In the genomic region with DNA sequence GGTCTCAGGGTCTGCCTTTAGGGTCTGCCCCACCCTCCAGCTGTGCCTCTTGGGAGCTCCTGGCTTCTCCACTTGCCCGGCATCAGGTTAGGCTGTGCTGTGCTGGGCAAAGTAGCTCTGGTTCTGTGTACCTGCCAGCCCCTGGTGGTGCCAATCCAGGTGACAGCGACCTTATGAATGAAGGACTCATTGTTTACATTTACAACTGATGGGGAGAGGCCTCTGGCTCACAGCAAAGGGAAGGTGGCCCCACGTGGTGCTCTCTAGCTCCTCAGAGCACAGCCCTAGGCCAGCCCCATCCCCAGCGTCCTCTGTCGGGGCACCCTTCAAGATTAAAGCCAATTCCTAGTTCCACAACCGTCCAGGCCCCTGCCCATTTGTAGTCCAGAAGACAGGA, we compare ENCODE assay signal across 8 mouse cellular contexts. TPM values are rescaled to one million over a fixed set of nuclear protein-coding genes. Genes with fewer than 3 reads are reported as not detected.
DNase-seq lines count a peak whose midpoint lies in the region; ATAC-seq and TF ChIP-seq lines count a peak whose summit lies in the region.

No protein-coding gene starts in this region.

- DNase-seq in heart, adult 18-20 months: no peak
- no peak for DNase-seq in CH12.LX (ENCODE audit: extremely low read depth)
- no peak for DNase-seq in forebrain, embryonic 11.5 days (ENCODE audit: low spot score)
- no peak for DNase-seq in liver, embryonic 11.5 days (ENCODE audit: low spot score)
- DNase-seq in stomach, postnatal 0 days (ENCODE audit: low spot score): peak; percentile 73
- DNase-seq in adrenal gland, postnatal 25 days: no peak

- dilution Hi-C loops in CH12.LX (cut with MboI; ENCODE audit: extremely low pct_ligation_motif_present, extremely low pct_unique_long_range_greater_than_20kb, low sequenced_read_pairs): no loop called here

- TF ChIP-seq EP300 in CH12.LX (IDR thresholded peaks at IDR 0.05; ENCODE audit: low read length): no peak
- TF ChIP-seq EP300 in stomach, postnatal 0 days (optimal IDR thresholded peaks at IDR 0.05): no peak

- H3K79me2 ChIP-seq in CH12.LX (replicated peaks; ENCODE audit: control insufficient read depth, extremely low read depth, insufficient read depth, poor library complexity, severe bottlenecking): no peaks in the 10 kb centered on the region

- TF ChIP-seq POLR2A in CH12.LX (IDR thresholded peaks at IDR 0.05; ENCODE audit: low read depth, low read length): no peak

- peaks cover 19% of the 10 kb centered on the region for H3K4me1 ChIP-seq in heart, embryonic 16.5 days (ENCODE audit: control insufficient read depth, insufficient read depth, low read length)
- H3K4me1 ChIP-seq in CH12.LX (ENCODE audit: control insufficient read depth in 1 of 2, insufficient read depth in 2 of 2): peaks cover 6 to 46% of the 10 kb centered on the region in 2 experiments
- peaks cover 20% of the 10 kb centered on the region for H3K4me1 ChIP-seq in forebrain, embryonic 11.5 days (replicated peaks; ENCODE audit: control insufficient read depth, insufficient read depth, low read length)
- H3K4me1 ChIP-seq in liver, embryonic 11.5 days (replicated peaks; ENCODE audit: control insufficient read depth, insufficient read depth, low read length): peaks cover 26% of the 10 kb centered on the region
- peaks cover 10% of the 10 kb centered on the region for H3K4me1 ChIP-seq in stomach, postnatal 0 days (replicated peaks; ENCODE audit: control insufficient read depth, insufficient read depth)

- peak overlapping the region; percentile 89 for H3K4me3 ChIP-seq in heart, embryonic 16.5 days (ENCODE audit: low read length)
- peak overlapping the region; percentile 70 to 90 (median 79) for H3K4me3 ChIP-seq in CH12.LX (replicated peaks in 1 of 3; ENCODE audit: low read depth in 2 of 3, low read length in 2 of 3, poor library complexity in 1 of 3)
- peak overlapping the region; percentile 91 for H3K4me3 ChIP-seq in forebrain, embryonic 11.5 days (ENCODE audit: low read depth, low read length)
- H3K4me3 ChIP-seq in liver, embryonic 11.5 days (ENCODE audit: low read depth, low read length): peak overlapping the region; percentile 78
- peak overlapping the region; percentile 77 for H3K4me3 ChIP-seq in stomach, postnatal 0 days (ENCODE audit: low read depth, low read length)

- H3K27ac ChIP-seq in heart, embryonic 16.5 days (ENCODE audit: low read length): peak overlapping the region; percentile 93; the same call in 1 of the 2 replicates
- H3K27ac ChIP-seq in CH12.LX (ENCODE audit: insufficient read depth, low read depth): no peak overlapping the region
- H3K27ac ChIP-seq in forebrain, embryonic 11.5 days (ENCODE audit: low read depth, low read length): no peak overlapping the region
- no peak overlapping the region for H3K27ac ChIP-seq in liver, embryonic 11.5 days (ENCODE audit: low read depth, low read length)
- H3K27ac ChIP-seq in stomach, postnatal 0 days (replicated peaks): peak overlapping the region; percentile 92

- no peak for TF ChIP-seq CTCF in CH12.LX (conservative IDR thresholded peaks at IDR 0.05 in 1 of 2, IDR thresholded peaks at IDR 0.05 in 1 of 2; ENCODE audit: low read depth in 2 of 2, low read length in 2 of 2)
- peak; percentile 38 for TF ChIP-seq CTCF in stomach, postnatal 0 days (IDR thresholded peaks at IDR 0.05; ENCODE audit: low read depth)

- in situ Hi-C loops in CH12.LX (cut with MboI; ENCODE audit: low pct_ligation_motif_present, low pct_unique_long_range_greater_than_20kb, low sequenced_read_pairs): loop anchor here (5.0 kb wide), 1 partner anchor 44 kb away; no protein-coding TSS in a partner anchor

- H3K36me3 ChIP-seq in heart, embryonic 16.5 days (ENCODE audit: control insufficient read depth, insufficient read depth): no peaks in the 10 kb centered on the region
- peaks cover 0 to 10% of the 10 kb centered on the region in 2 experiments for H3K36me3 ChIP-seq in CH12.LX (replicated peaks in 1 of 2; ENCODE audit: control insufficient read depth in 1 of 2, insufficient read depth in 1 of 2, low read length in 1 of 2)
- H3K36me3 ChIP-seq in forebrain, embryonic 11.5 days (ENCODE audit: control insufficient read depth, insufficient read depth, low read length): no peaks in the 10 kb centered on the region
- no peaks in the 10 kb centered on the region for H3K36me3 ChIP-seq in liver, embryonic 11.5 days (ENCODE audit: control insufficient read depth, insufficient read depth, low read length)
- H3K36me3 ChIP-seq in stomach, postnatal 0 days (ENCODE audit: control insufficient read depth, insufficient read depth, low read length): no peaks in the 10 kb centered on the region

- H3K4me2 ChIP-seq in heart, embryonic 16.5 days (ENCODE audit: low read depth, low read length): peak overlapping the region; percentile 84
- H3K4me2 ChIP-seq in CH12.LX (ENCODE audit: insufficient read depth, low read depth, poor library complexity, severe bottlenecking): peak overlapping the region; percentile 42
- peak overlapping the region; percentile 77 for H3K4me2 ChIP-seq in forebrain, embryonic 11.5 days (ENCODE audit: low read depth, low read length, severe bottlenecking)
- peak overlapping the region; percentile 99 for H3K4me2 ChIP-seq in liver, embryonic 11.5 days
- peak overlapping the region; percentile 92 for H3K4me2 ChIP-seq in stomach, postnatal 0 days (replicated peaks; ENCODE audit: low read depth)

- TF ChIP-seq RAD21 in CH12.LX (IDR thresholded peaks at IDR 0.05; ENCODE audit: low read depth, low read length): no peak

- no peaks in the 10 kb centered on the region for H3K9me3 ChIP-seq in heart, embryonic 16.5 days (replicated peaks; ENCODE audit: control insufficient read depth, low read length)
- no peaks in the 10 kb centered on the region for H3K9me3 ChIP-seq in CH12.LX (replicated peaks; ENCODE audit: low read length)
- no peaks in the 10 kb centered on the region for H3K9me3 ChIP-seq in forebrain, embryonic 11.5 days (ENCODE audit: control insufficient read depth, low read length)
- H3K9me3 ChIP-seq in liver, embryonic 11.5 days (ENCODE audit: control insufficient read depth, low read length): no peaks in the 10 kb centered on the region
- H3K9me3 ChIP-seq in stomach, postnatal 0 days (ENCODE audit: control insufficient read depth, low read length): no peaks in the 10 kb centered on the region

- H3K9ac ChIP-seq in heart, embryonic 16.5 days (ENCODE audit: low read length): peak overlapping the region; percentile 92
- 0 out of 2 replicates have a peak overlapping the region, but pooled peaks have one; percentile 54 for H3K9ac ChIP-seq in CH12.LX (ENCODE audit: insufficient read depth, low read depth)
- peak overlapping the region; percentile 75 for H3K9ac ChIP-seq in forebrain, embryonic 11.5 days (ENCODE audit: low read length)
- peak overlapping the region; percentile 76 for H3K9ac ChIP-seq in liver, embryonic 11.5 days (ENCODE audit: low read depth, low read length)
- peak overlapping the region; percentile 89 for H3K9ac ChIP-seq in stomach, postnatal 0 days (ENCODE audit: low read length)

- no peak for ATAC-seq in heart, embryonic 16.5 days (replicated peaks; ENCODE audit: extremely low read depth, insufficient read depth, low FRiP score)
- ATAC-seq in forebrain, embryonic 11.5 days (replicated peaks; ENCODE audit: low FRiP score): no peak
- ATAC-seq in liver, embryonic 11.5 days (replicated peaks; ENCODE audit: low FRiP score): no peak
- peak; percentile 51 for ATAC-seq in stomach, postnatal 0 days (ENCODE audit: low FRiP score, low TSS enrichment)
- no peak for ATAC-seq in activated CD4-positive, CD25-positive, alpha-beta regulatory T cell, adult 4 months

- H3K27me3 ChIP-seq in heart, embryonic 16.5 days (ENCODE audit: control insufficient read depth, insufficient read depth, low read length): peaks cover 2% of the 10 kb centered on the region; the same call in 1 of the 2 replicates
- no peaks in the 10 kb centered on the region for H3K27me3 ChIP-seq in CH12.LX (replicated peaks)
- H3K27me3 ChIP-seq in forebrain, embryonic 11.5 days (ENCODE audit: control insufficient read depth, insufficient read depth, low read length): no peaks in the 10 kb centered on the region
- no peaks in the 10 kb centered on the region for H3K27me3 ChIP-seq in liver, embryonic 11.5 days (replicated peaks; ENCODE audit: control insufficient read depth, insufficient read depth, low read length)
- no peaks in the 10 kb centered on the region for H3K27me3 ChIP-seq in stomach, postnatal 0 days (ENCODE audit: control insufficient read depth, insufficient read depth, low read length)

- 18% methylated on average over 6 of the region's 6 CpGs for WGBS in heart, embryonic 16.5 days
- 15% methylated on average over 6 of the region's 6 CpGs for WGBS in forebrain, embryonic 11.5 days
- 20% methylated on average over 6 of the region's 6 CpGs for WGBS in liver, embryonic 11.5 days
- 5% methylated on average over 6 of the region's 6 CpGs for WGBS in stomach, postnatal 0 days

RNA-seq across cellular contexts. Expression of gene Clip2, which starts 1.4 kb away (rescaled TPM):
- 1.4 TPM in 2 replicates for polyA plus RNA-seq in heart, embryonic 16.5 days (2015; fragmentation: Nextera tagmentation; extraction: Ambion mirVana)
- total RNA-seq in heart, adult 18-20 months (2021): 1 to 10 TPM; 5.8 TPM
- total RNA-seq in CH12.LX (2012; rRNA removed) (6.5 and 8.7 TPM in 2 replicates), CH12.LX (2014; rRNA removed) (4.7 and 5.4 TPM in 2 replicates)
- polyA plus RNA-seq in CH12.LX (2012; ENCODE audit: insufficient read length, low read depth): 15.7 and 16.7 TPM in 2 replicates
- polyA plus RNA-seq in forebrain, embryonic 11.5 days (2014; fragmentation: Nextera tagmentation; extraction: Ambion mirVana): 6.1 and 6.8 TPM in 2 replicates
- polyA plus RNA-seq in liver, embryonic 11.5 days (2014; fragmentation: Nextera tagmentation; extraction: Ambion mirVana): 1.4 and 1.7 TPM in 2 replicates
- polyA plus RNA-seq in stomach, postnatal 0 days (2015; fragmentation: Nextera tagmentation; extraction: Ambion mirVana): 1.0 and 1.1 TPM in 2 replicates
- polyA plus RNA-seq in activated CD4-positive, CD25-positive, alpha-beta regulatory T cell, adult 4 months (2017; shearing (Covaris generic)): 1 to 10 TPM in 1 of 2 experiments, under 1 TPM in 1; 0.30 to 1.1 TPM
- total RNA-seq in adrenal gland, postnatal 25 days (2021): 13.9 and 17.8 TPM in 2 replicates

RNA-seq across cellular contexts. Expression of gene Syna, which starts 9.1 kb away (rescaled TPM):
- polyA plus RNA-seq in heart, embryonic 16.5 days (2015; fragmentation: Nextera tagmentation; extraction: Ambion mirVana): not detected in 2 replicates
- total RNA-seq in heart, adult 18-20 months (2021): not detected
- total RNA-seq in CH12.LX (2012; rRNA removed): 0.08 and 0.13 TPM in 2 replicates
- 0.13 TPM in 1 of 2 replicates, not detected in the other for total RNA-seq in CH12.LX (2014; rRNA removed)
- 2.3 and 4.0 TPM in 2 replicates for polyA plus RNA-seq in CH12.LX (2012; ENCODE audit: insufficient read length, low read depth)
- not detected in 2 replicates for polyA plus RNA-seq in forebrain, embryonic 11.5 days (2014; fragmentation: Nextera tagmentation; extraction: Ambion mirVana)
- polyA plus RNA-seq in liver, embryonic 11.5 days (2014; fragmentation: Nextera tagmentation; extraction: Ambion mirVana): not detected in 2 replicates
- 0.07 TPM in 2 replicates for polyA plus RNA-seq in stomach, postnatal 0 days (2015; fragmentation: Nextera tagmentation; extraction: Ambion mirVana)
- under 1 TPM in 1 of 2 experiments, not detected in 1; 0.43 TPM for polyA plus RNA-seq in activated CD4-positive, CD25-positive, alpha-beta regulatory T cell, adult 4 months (2017; shearing (Covaris generic))
- not detected in 2 replicates for total RNA-seq in adrenal gland, postnatal 25 days (2021)

RNA-seq across cellular contexts. Expression of gene Rfc2, which starts 30.3 kb away (rescaled TPM):
- 190 and 224 TPM in 2 replicates for polyA plus RNA-seq in heart, embryonic 16.5 days (2015; fragmentation: Nextera tagmentation; extraction: Ambion mirVana)
- total RNA-seq in heart, adult 18-20 months (2021): 10 to 100 TPM; 20.7 to 25.0 TPM
- total RNA-seq in CH12.LX (2012; rRNA removed): 223 and 237 TPM in 2 replicates
- total RNA-seq in CH12.LX (2014; rRNA removed): 219 and 222 TPM in 2 replicates
- polyA plus RNA-seq in CH12.LX (2012; ENCODE audit: insufficient read length, low read depth): 267 and 283 TPM in 2 replicates
- polyA plus RNA-seq in forebrain, embryonic 11.5 days (2014; fragmentation: Nextera tagmentation; extraction: Ambion mirVana): 375 and 391 TPM in 2 replicates
- 363 and 374 TPM in 2 replicates for polyA plus RNA-seq in liver, embryonic 11.5 days (2014; fragmentation: Nextera tagmentation; extraction: Ambion mirVana)
- 81.5 and 83.7 TPM in 2 replicates for polyA plus RNA-seq in stomach, postnatal 0 days (2015; fragmentation: Nextera tagmentation; extraction: Ambion mirVana)
- polyA plus RNA-seq in activated CD4-positive, CD25-positive, alpha-beta regulatory T cell, adult 4 months (2017; shearing (Covaris generic)): 100 to 1,000 TPM; 129 to 149 TPM
- 46.6 and 60.4 TPM in 2 replicates for total RNA-seq in adrenal gland, postnatal 25 days (2021)

Comparison
In these comparisons a context has a peak if more than half of its experiments do, and no peak if none do; other contexts are left out.
1. H3K27ac ChIP-seq: peak in heart, embryonic 16.5 days (single experiment) and stomach, postnatal 0 days (single experiment); none in CH12.LX (single experiment), forebrain, embryonic 11.5 days (single experiment) and liver, embryonic 11.5 days (single experiment).
2. H3K4me2 ChIP-seq: peak in every context shown above with its lines; median percentile 99 in liver, embryonic 11.5 days; 92 in stomach, postnatal 0 days; 84 in heart, embryonic 16.5 days; 77 in forebrain, embryonic 11.5 days; 42 in CH12.LX.
3. Peak in every context shown above with its lines, with median percentiles within 50 percentile points of each other: H3K4me3 ChIP-seq and H3K9ac ChIP-seq.